Mouse (Mus musculus): Measurements from ENCODE around the gene Synpo2l.

DNA sequence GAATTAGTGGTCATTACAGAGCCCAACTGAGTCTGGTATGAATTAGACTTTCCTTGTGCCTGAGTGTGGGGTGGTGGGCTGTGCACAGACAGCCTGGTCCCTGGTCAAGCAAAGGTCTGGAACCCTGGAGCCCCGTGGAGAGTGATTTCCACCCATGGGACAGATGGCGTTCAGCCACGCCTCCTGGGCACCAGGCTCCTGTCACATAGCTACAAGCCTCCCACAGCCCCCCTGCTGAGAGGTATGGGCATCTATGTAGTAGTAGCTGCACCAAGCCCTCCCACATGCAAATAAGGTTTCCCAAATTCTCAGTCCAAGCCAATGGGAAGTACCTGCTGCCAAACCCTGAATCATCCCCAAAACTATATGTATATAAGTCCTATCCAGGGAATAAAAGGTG is 41.2 kb downstream of the Synpo2l start:
- TF ChIP-seq POLR2A (IDR thresholded peaks at IDR 0.05; ENCODE audit: extremely low read depth, insufficient read depth, low read length), result no peak
- TF ChIP-seq CTCF (IDR thresholded peaks at IDR 0.05; ENCODE audit: extremely low read depth, insufficient read depth, low read length), result no peak
